Mouse (Mus musculus) midbrain, postnatal 0 days (tissue): ENCODE data around the gene Atp6v0e. TPM values are rescaled to one million over a fixed set of nuclear protein-coding genes. Genes with fewer than 3 reads are reported as not detected.

Experiments used
- ATAC-seq: fragments of 200-750 bp; cut with Nextera tagmentation; 2 replicates; pipeline ENCODE4 v1.8.0; 2017; ENCODE audit warnings: moderate number of reproducible peaks, mild to moderate bottlenecking, moderate TSS enrichment, moderate library complexity; ENCODE audit not compliant: low FRiP score
- DNase-seq: peaks from one replicate; pipeline ENCODE4 v3.0.0-alpha.2; 2015; ENCODE audit warnings: low spot score
- H3K27ac ChIP-seq: fragments of 300-500 bp; sonication (generic); 2 replicates; pipeline ENCODE4 v1.5.1; 2014; ENCODE audit warnings: low read depth, mild to moderate bottlenecking, low read length, mixed read lengths
- H3K27me3 ChIP-seq: fragments of 300-500 bp; sonication (generic); 2 replicates; pipeline ENCODE4 v1.6.1; 2014; ENCODE audit warnings: low read length, control low read depth, mixed read lengths; ENCODE audit not compliant: insufficient read depth
- H3K36me3 ChIP-seq: fragments of 300-500 bp; sonication (generic); 2 replicates; pipeline ENCODE4 v1.6.1; 2014; ENCODE audit warnings: low read length, control low read depth, mixed read lengths; ENCODE audit not compliant: insufficient read depth
- H3K4me1 ChIP-seq: fragments of 300-500 bp; sonication (generic); 2 replicates; pipeline ENCODE4 v1.6.1; 2014; ENCODE audit warnings: mild to moderate bottlenecking, control low read depth, antibody characterized with exemption, low read length, mixed read lengths; ENCODE audit not compliant: insufficient read depth
- H3K4me2 ChIP-seq: fragments of 300-500 bp; sonication (generic); 2 replicates; pipeline ENCODE4 v1.6.1; 2014; ENCODE audit warnings: low read depth, mild to moderate bottlenecking, low read length, mixed read lengths; ENCODE audit not compliant: poor library complexity, severe bottlenecking
- H3K4me3 ChIP-seq: fragments of 300-500 bp; sonication (generic); 2 replicates; pipeline ENCODE4 v1.5.1; 2014; ENCODE audit warnings: low read depth, mild to moderate bottlenecking, low read length, moderate library complexity
- H3K9ac ChIP-seq: fragments of 300-500 bp; sonication (generic); replicated peaks from 2 replicates; pipeline ENCODE4 v1.6.1; 2014; ENCODE audit warnings: mild to moderate bottlenecking, low read length, moderate library complexity, mixed read lengths; ENCODE audit not compliant: poor library complexity, severe bottlenecking
- H3K9me3 ChIP-seq: fragments of 300-500 bp; sonication (generic); 2 replicates; pipeline ENCODE4 v1.6.1; 2016; ENCODE audit warnings: low read length, control low read depth
- CTCF ChIP-seq: IDR thresholded peaks from 2 replicates; pipeline ENCODE4 v1.5.1; 2016; ENCODE audit warnings: antibody characterized with exemption, mild to moderate bottlenecking
- WGBS: fragments of 180-500 bp; shearing (Covaris S2); extraction: QIAGEN DNeasy Blood & Tissue Kit; methylation state at CpG from one replicate; pipeline ENCODE4 v1.1.7; 2014; 5-methylcytosine and 5-hydroxymethylcytosine counted together
- polyA plus RNA-seq: library from polyadenylated mRNA; unstranded; fragments of >200 nt; fragmentation: Nextera tagmentation; extraction: Ambion mirVana; gene quantifications from 2 replicates; pipeline ENCODE4 v1.2.1, GENCODE M21; 2015
- total RNA-seq: library from RNA; depleted of rRNA; stranded (reverse); fragments of >200 nt; gene quantifications from 2 replicates; pipeline ENCODE4 v1.2.3, GENCODE M21; 2014

The Atp6v0e gene
- total and polyA plus RNA-seq, 2 experiments from 2014 or later = 80.6 to 85.3 TPM

GRCm38 (mm10) chr17:26635951-26636350 is 27.1 kb upstream of the Atp6v0e start:
- no peak for TF ChIP-seq CTCF
- Histone ChIP-seq H3K9me3 (no peaks in the 10 kb centered on the region), H3K4me3 (no peak overlapping the region), H3K4me2 (no peak overlapping the region), H3K36me3 (peaks cover 63% of the 10 kb centered on the region), H3K27ac (no peak overlapping the region), H3K4me1 (no peaks in the 10 kb centered on the region), H3K27me3 (no peaks in the 10 kb centered on the region), H3K9ac (no peak overlapping the region)
- 84% methylated on average over 7 of the region's 7 CpGs for WGBS
- DNase-seq (no peak), ATAC-seq (no peak)

- ATAC-seq (no peak), DNase-seq (no peak)
- 82% methylated on average over 4 of the region's 4 CpGs for WGBS
- no peak overlapping the region for H3K4me3 ChIP-seq
- peaks cover 67% of the 10 kb centered on the region for H3K36me3 ChIP-seq
- H3K4me1 ChIP-seq = no peaks in the 10 kb centered on the region
- H3K9me3 ChIP-seq = no peaks in the 10 kb centered on the region
- no peak overlapping the region for H3K4me2 ChIP-seq
- H3K27ac ChIP-seq = no peak overlapping the region
- H3K9ac ChIP-seq = no peak overlapping the region
- no peaks in the 10 kb centered on the region for H3K27me3 ChIP-seq
- TF ChIP-seq CTCF = no peak
Observed at GRCm38 (mm10) chr17:26637851-26638250, 25.2 kb upstream of the Atp6v0e start.

- no peak overlapping the region for H3K4me2 ChIP-seq
- no peak overlapping the region for H3K27ac ChIP-seq
- H3K27me3 ChIP-seq = no peaks in the 10 kb centered on the region
- peaks cover 70% of the 10 kb centered on the region for H3K36me3 ChIP-seq
- ATAC-seq (no peak), DNase-seq (peak; percentile 82)
- no peak overlapping the region for H3K9ac ChIP-seq
- H3K4me1 ChIP-seq = no peaks in the 10 kb centered on the region
- no peaks in the 10 kb centered on the region for H3K9me3 ChIP-seq
- 24% methylated on average over 7 of the region's 7 CpGs for WGBS
- H3K4me3 ChIP-seq = no peak overlapping the region
- peak; percentile 93 for TF ChIP-seq CTCF
Observed at GRCm38 (mm10) chr17:26638655-26639054, 24.4 kb upstream of the Atp6v0e start.

- H3K27ac ChIP-seq = no peak overlapping the region
- no peak for ATAC-seq
- no peak overlapping the region for H3K4me3 ChIP-seq
- DNase-seq = no peak
- TF ChIP-seq CTCF = no peak
- peaks cover 70% of the 10 kb centered on the region for H3K36me3 ChIP-seq
- no peak overlapping the region for H3K9ac ChIP-seq
- H3K4me1 ChIP-seq = peaks cover 4% of the 10 kb centered on the region; the same call in 1 of the 2 replicates
- H3K27me3 ChIP-seq = no peaks in the 10 kb centered on the region
- no peaks in the 10 kb centered on the region for H3K9me3 ChIP-seq
- WGBS = 90% methylated on average over 2 of the region's 2 CpGs
- H3K4me2 ChIP-seq = no peak overlapping the region
Observed at GRCm38 (mm10) chr17:26639791-26640190, 23.2 kb upstream of the Atp6v0e start.

- H3K9ac ChIP-seq = no peak overlapping the region
- DNase-seq = no peak
- 93% methylated on average over 3 of the region's 3 CpGs for WGBS
- no peaks in the 10 kb centered on the region for H3K9me3 ChIP-seq
- ATAC-seq = no peak
- no peak for TF ChIP-seq CTCF
- peaks cover 4% of the 10 kb centered on the region; the same call in 1 of the 2 replicates for H3K4me1 ChIP-seq
- H3K27ac ChIP-seq = no peak overlapping the region
- no peaks in the 10 kb centered on the region for H3K27me3 ChIP-seq
- H3K36me3 ChIP-seq = peaks cover 70% of the 10 kb centered on the region
- H3K4me2 ChIP-seq = no peak overlapping the region
- H3K4me3 ChIP-seq = no peak overlapping the region
Observed at GRCm38 (mm10) chr17:26640286-26640740, 22.7 kb upstream of the Atp6v0e start.

- WGBS = 98% methylated on average over 8 of the region's 8 CpGs
- ATAC-seq = no peak
- peaks cover 72% of the 10 kb centered on the region for H3K36me3 ChIP-seq
- H3K9me3 ChIP-seq = no peaks in the 10 kb centered on the region
- DNase-seq = no peak
- TF ChIP-seq CTCF = no peak
- H3K4me3 ChIP-seq = no peak overlapping the region
- H3K27ac ChIP-seq = no peak overlapping the region
- H3K27me3 ChIP-seq = no peaks in the 10 kb centered on the region
- no peak overlapping the region for H3K9ac ChIP-seq
- peaks cover 4% of the 10 kb centered on the region; the same call in 1 of the 2 replicates for H3K4me1 ChIP-seq
- no peak overlapping the region for H3K4me2 ChIP-seq
Observed at GRCm38 (mm10) chr17:26643456-26643855, 19.6 kb upstream of the Atp6v0e start.
